Mouse (Mus musculus): ENCODE data around the gene Tmed1. TPM values are rescaled to one million over a fixed set of nuclear protein-coding genes. Genes with fewer than 3 reads are reported as not detected.
A peak's percentile ranks its signal among the peaks of the same experiment; 100 is the strongest.
"Not testable (repeated sequence)": the region's sequence is repeated elsewhere in the genome, so short reads cannot be mapped to it uniquely, and the experiment has no call there.

Tmed1 gene
- total RNA-seq (2021), result 10 to 100 TPM; 13.7 to 15.0 TPM
- long read RNA-seq, experiment 1, transcript Tmed1-201 (4 exons, 1,378 nt), result major isoform, 17 of 25 reads
- long read RNA-seq, experiment 1, partial matches to known transcripts, result 1 of 25 reads
- long read RNA-seq, experiment 1, other reads (novel, unspliced or antisense), result 2 of 25 reads
- long read RNA-seq, experiment 2, transcript Tmed1-201 (4 exons, 1,378 nt), result major isoform, 34 of 44 reads
- long read RNA-seq, experiment 2, partial matches to known transcripts, result 0 of 44 reads
- long read RNA-seq, experiment 2, other reads (novel, unspliced or antisense), result 4 of 44 reads

GRCm38 (mm10) chr9:21509772-21510688 is at the start of gene Tmed1:
Tmed1 (minus strand) TSS chr9:21510252.
- peak; percentile 96 for DNase-seq (ENCODE audit: low spot score in 2 of 2)

- DNase-seq (ENCODE audit: low spot score in 2 of 2), result no peak
These were observed 49.1 kb upstream of the Tmed1 start for GRCm38 (mm10) chr9:21559151-21559550.

DNA sequence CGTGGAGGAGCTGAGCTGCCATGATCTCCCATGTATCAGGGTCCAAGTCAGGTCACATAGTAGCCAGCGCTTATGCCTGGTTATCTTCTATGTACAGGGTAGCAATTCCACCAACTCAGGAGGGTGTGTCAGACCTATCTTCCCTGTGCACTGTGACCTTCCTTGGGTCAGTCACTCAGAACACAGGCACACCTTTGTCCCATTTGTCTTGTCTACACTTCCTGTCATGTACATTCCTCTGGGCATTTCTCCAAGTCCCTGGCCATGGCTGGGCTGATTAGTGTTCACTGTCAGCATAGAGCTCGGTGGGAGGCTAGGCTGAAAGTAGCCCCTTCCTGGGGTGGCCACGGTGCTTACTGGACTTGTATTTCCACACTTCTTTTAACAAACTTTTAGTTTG is 48.3 kb upstream of the Tmed1 start:
- DNase-seq (ENCODE audit: low spot score in 2 of 2), result no peak

DNA sequence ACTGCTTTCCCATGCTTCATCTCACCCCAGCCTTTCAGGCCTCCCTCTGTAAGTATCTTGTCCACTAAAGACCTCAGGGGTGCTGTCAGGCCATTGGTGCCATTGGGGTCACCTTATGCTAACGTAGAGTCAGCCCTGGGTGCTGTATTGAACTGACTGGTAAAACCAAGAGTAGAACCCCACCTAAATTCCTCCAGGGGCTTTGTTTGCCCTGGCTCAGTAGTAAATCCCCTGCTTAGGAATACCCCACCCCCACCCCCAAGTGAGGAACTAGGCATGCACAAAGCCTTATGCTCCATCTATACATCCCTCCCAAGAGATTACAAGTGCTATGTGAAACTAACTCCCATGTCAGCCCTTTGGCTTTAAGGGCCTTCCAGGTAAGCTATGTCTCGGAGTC is 47.5 kb upstream of the Tmed1 start:
- DNase-seq (ENCODE audit: low spot score in 2 of 2), result no peak

GRCm38 (mm10) chr9:21556996-21557395 is 46.9 kb upstream of the Tmed1 start:
- no peak for DNase-seq (ENCODE audit: low spot score in 2 of 2)

- no peak for DNase-seq (ENCODE audit: low spot score in 2 of 2)
These were observed 45.2 kb upstream of the Tmed1 start for GRCm38 (mm10) chr9:21555198-21555742.

GRCm38 (mm10) chr9:21553607-21554273 is 43.7 kb upstream of the Tmed1 start:
- DNase-seq (ENCODE audit: low spot score in 2 of 2), result no peak

DNA sequence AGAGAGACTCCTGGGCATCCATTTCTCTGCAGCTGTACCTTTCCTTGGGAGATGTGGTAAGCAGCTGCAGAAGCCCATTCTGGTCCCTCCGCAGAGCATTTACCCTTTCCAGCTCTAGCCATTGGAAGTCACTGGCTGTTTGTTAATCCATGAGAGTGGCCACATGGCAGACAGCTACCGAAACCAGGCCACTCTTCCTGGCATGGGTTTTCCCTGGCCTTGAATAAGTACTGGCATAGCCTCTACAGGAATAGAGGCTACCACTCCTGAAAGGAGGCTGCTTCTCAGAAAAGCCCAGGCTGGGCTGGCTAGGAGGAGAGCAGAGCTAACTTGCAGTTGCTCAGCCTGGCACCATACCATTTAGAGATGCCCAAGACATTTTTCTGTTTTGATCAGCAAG is 41.0 kb upstream of the Tmed1 start:
- DNase-seq (ENCODE audit: low spot score in 2 of 2), result no peak

- peak; percentile 27 to 59 for DNase-seq (ENCODE audit: low spot score in 2 of 2)
These were observed 37.3 kb upstream of the Tmed1 start for GRCm38 (mm10) chr9:21547075-21547941.

GRCm38 (mm10) chr9:21546789-21547074 is 36.7 kb upstream of the Tmed1 start, which contains the start of gene Carm1:
Carm1 (plus strand) TSS chr9:21546894.
- peak in 1 of 2 experiments; percentile 61 for DNase-seq (ENCODE audit: low spot score in 2 of 2)

- DNase-seq (ENCODE audit: low spot score in 2 of 2), result peak; percentile 98 to 99
These were observed 36.1 kb upstream of the Tmed1 start for GRCm38 (mm10) chr9:21545916-21546788.

GRCm38 (mm10) chr9:21545351-21545915 is 35.4 kb upstream of the Tmed1 start:
- no peak for DNase-seq (ENCODE audit: low spot score in 2 of 2)

GRCm38 (mm10) chr9:21542001-21542400 is 31.9 kb upstream of the Tmed1 start:
- not testable (repeated sequence) for DNase-seq (ENCODE audit: low spot score in 2 of 2)

- no peak for DNase-seq (ENCODE audit: low spot score in 2 of 2)
These were observed 30.1 kb upstream of the Tmed1 start for GRCm38 (mm10) chr9:21539981-21540753.

DNA sequence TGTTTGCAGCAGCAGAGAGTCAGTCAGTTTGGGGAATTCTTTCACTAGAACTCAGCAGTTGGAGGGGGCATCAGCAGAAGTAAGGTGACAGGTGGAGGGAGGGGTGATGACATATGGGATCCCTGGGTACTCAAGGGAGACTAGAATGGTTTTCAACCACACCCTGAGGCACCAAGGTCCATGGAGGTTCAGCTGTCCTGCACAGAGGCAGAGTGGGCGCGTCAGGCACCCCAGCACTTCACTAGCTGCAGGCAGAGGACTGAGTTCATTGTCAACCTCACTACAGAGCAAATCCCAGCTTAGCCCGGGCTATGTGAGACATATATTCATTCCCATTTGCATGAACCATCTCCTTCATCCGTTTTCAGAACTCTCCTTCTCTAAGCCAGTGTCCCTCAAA is 27.0 kb upstream of the Tmed1 start:
- no peak for DNase-seq (ENCODE audit: low spot score in 2 of 2)

- no peak for DNase-seq (ENCODE audit: low spot score in 2 of 2)
These were observed 26.4 kb upstream of the Tmed1 start for GRCm38 (mm10) chr9:21536501-21536900.

DNA sequence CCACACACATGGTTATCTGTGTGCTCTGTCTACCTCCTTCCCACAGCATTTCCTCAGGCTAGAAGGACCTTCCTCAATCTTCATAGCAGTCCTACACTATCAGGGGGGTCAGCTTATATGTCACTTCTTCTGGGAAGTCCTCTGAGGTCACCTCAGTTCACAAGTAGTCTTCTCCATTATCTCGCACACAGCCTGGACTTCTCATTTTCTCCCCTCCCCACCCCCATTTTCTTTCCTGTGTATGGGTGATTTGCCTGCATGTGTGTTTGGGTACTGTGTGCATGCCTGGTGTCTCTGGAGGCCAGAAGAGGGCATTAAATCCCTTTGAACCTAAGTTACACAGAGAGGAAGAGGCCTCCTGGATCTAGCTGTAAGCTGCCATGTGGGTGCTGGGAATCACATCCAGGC is 17.9 kb upstream of the Tmed1 start:
- no peak for DNase-seq (ENCODE audit: low spot score in 2 of 2)

GRCm38 (mm10) chr9:21527100-21527801 is 17.2 kb upstream of the Tmed1 start:
- no peak for DNase-seq (ENCODE audit: low spot score in 2 of 2)
